Mouse (Mus musculus) 3134 (cell line): ENCODE results near the gene Zfp523.
"Not testable (repeated sequence)": the region's sequence is repeated elsewhere in the genome, so short reads cannot be mapped to it uniquely, and the experiment has no call there.

Experiments
- DNase-seq: peaks from one replicate; pipeline ENCODE4 v3.0.0-alpha.2; 2011; ENCODE audit warnings: low spot score; ENCODE audit not compliant: insufficient read length; ENCODE audit errors: extremely low read depth

The Zfp523 gene

DNA sequence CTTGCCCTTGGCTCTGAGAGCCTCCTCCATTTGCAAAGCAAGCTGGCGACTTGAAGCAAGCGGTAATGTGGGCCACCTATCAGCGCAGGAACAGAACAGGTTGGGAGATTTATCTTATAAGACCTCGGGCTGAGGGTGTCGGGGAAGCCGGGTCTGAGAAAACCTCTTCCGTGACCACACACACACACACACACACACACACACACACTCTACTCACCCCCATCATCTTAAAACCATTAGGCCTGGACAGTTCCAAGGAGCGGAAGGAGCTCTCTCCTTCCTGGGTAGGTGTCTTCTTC, 31.3 kb downstream of the Zfp523 start:
- no peak for DNase-seq

DNA sequence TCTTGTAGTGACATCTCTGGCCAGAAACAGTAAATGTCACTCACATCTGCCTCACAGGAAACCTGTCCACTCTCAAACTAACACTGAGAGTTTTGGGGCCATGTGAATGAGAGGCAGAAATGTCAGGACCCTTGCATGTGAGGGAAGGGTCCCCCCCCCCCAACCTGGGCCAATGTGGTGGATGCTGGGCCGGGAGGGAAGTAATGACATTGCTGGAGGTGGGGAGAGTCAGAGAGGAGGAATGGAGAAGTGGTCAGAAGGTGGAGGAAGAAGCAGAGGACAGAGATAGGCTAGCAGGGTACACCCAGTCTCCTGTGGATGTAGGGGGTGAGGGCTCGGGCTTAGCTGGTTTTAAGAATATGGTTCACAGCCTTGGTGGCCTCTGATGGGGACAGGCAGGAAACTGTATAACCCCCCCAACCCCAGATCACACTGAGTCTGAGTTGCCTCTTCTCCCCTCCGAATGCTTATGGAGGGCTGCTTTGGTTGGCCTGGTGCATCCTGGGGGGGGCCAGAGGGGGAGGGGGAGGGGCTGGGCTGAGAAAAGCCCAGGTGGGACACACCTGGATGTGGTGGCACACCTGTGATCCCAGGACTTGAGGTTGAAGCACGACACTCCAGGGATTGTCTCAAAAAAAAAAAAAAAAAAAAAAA, 32.7 kb downstream of the Zfp523 start:
- DNase-seq, result no peak

DNA sequence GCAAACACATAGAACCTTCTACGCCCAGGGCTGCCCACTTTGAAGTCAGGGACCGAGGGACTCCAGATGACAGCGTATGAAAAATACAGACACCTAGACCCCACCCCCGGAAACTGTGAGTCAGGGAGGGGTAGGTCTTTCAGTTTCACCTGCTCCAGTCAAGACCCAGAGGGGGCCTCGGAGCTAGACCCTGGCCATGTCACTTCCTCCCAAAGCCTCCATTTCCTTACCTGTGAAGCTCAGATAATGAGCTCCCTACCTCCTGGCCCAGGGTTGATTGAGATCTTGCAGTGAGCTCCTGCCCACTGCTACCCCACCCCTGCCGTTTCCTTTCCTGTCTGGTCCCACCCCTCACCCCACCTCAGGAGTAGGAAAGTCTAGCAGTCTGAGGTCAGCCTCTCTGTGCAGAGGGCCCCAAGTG, 35.0 kb downstream of the Zfp523 start:
- no peak for DNase-seq

DNA sequence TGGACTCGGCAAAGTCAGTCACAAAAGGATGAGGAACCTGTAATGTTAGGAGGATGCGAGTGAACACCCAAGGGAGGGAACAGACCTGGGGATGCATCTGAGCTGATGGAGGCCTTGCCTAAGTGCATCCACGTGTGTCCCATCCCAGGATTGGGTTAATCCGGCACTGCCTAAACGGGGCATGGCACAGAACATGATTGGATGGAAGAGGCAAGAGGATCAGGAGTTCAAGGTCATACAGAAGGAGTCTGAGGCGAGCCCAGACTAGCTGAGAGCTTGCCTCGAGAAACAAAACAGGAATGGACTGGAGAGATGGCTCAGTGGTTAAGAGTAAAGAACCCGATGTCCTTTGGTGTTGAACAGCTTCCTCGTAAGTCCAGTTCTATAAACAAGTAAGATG, 35.5 kb downstream of the Zfp523 start:
- DNase-seq, result no peak

DNA sequence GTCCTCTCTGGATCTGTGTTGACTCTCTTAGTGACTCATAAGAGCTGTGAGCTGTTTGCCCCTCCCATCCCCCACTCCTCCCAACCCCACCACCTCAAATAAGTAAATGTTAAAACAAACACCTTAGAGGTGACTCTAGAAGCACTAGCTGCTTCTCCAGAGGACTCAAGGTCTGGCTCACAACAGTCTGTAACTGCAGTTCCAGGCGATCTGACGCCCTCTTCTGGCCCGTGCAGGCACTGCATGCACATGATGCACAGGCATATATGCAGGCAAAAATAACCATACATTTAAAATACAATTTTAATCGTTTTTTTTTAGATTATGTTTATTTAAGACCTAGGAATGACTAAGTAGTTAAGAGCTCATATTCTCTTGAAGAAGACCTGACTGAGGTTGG, 36.3 kb downstream of the Zfp523 start:
- DNase-seq, result no peak

DNA sequence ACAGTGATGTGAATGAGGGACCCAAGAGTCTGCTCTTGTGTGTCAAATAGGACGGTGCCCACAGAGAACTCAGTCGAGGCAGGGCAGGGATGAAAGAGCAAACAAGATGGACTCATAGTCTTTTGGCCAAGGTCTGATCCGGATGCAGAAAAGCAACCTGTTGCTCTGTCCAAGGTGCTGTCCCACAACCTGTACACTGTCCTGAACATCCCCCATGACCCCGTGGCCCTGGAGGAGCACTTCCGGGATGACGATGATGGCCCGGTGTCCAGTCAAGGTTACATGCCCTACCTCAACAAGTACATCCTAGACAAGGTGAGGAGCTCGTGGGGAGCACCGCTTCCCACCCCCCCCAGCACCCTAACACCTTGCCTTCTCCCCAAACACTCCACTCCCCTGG, 39.9 kb downstream of the Zfp523 start:
- DNase-seq, result no peak

DNA sequence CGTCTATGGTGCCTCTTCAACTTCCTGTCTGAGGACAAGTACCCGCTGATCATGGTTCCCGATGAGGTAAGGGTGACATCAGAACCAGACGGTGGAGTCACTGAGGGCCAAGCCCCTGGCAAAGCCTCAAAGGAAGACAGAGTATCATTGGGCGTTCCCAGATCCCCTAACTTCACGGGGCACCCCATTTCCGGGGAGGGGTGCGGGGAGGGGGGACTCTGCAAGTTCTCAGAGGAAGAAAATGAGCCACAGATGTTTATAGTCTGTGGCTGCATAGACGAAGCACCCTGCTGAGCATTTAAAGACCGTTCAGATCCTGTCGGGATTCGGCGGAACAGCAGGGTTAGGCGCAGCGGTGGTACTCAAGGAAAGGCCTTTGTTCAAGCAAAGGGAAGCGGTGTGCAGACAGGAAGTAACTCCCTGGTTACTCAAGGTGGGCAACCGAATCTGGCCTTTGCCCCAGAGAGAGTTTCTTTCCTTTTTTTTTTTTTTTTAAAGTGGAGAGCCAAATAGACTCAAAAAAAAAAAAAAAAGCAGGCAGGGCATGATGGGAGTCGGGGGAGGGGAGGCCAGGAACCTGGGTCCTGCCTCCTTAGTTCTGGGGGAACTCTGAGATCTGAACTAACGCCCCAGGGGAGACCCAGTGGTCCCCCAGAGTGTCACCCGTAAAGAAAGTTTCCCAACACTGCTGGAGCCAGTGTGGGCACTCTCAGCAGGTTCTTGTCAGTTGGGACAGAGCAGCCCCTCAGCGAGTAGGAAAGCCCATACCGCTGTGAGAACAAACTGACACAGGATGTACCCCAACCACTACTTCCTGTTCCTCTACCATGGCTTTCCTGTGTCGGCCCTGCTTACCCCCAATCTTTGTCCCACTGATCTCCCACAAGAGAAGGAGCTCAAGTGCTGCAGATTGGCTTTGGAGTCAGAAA, 41.1 kb downstream of the Zfp523 start:
- no peak for DNase-seq

DNA sequence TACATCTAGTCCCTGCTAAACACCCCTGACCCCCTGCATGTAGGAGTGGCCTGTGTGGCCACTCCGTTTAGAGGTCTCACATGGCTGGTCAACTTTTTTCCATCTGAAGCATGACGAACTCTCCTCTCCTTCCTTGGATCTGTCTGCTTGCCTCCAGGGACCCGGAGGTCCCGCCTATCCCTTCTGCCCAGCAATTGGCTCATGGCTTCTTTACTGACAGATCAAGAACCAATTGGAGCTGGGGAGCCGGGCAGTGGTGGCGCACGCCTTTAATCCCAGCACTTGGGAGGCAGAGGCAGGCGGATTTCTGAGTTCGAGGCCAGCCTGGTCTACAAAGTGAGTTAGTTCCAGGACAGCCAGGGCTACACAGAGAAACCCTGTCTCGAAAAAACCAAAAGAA, 45.5 kb downstream of the Zfp523 start:
- DNase-seq, result not testable (repeated sequence)

DNA sequence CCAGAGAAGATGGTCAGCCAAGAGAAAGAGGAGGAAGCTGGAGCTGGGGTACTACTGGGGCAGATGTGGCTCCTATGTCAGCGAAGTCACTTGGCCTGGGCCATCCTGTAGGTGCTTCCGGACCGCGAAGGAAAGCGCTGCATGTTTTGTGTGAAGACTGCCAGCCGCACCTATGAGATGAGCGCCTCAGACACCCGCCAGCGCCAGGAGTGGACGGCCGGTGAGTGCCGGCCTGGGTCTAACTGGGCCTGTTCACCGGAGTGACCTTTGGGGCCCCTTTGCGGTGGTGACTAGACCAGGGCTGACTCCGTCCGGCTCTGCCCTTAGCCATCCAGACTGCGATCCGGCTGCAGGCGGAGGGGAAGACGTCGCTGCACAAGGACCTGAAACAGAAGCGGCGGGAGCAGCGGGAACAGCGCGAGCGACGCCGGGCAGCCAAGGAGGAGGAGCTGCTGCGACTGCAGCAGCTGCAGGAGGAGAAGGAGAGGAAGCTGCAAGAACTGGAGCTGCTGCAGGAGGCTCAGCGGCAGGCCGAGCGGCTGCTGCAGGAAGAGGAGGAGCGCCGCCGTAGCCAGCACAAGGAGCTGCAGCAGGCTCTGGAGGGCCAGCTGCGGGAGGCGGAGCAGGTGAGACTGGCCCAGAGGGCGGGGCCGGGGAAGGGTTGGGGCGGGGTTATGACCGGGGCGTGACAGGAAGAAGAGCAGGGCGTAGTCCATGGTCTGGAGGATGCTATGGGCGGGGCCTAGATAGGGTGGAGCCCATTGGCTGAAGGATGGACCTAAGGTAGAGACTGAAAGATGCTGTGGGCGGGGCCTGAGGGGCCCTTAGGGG, 46.8 kb downstream of the Zfp523 start:
- DNase-seq, result peak; percentile 99

DNA sequence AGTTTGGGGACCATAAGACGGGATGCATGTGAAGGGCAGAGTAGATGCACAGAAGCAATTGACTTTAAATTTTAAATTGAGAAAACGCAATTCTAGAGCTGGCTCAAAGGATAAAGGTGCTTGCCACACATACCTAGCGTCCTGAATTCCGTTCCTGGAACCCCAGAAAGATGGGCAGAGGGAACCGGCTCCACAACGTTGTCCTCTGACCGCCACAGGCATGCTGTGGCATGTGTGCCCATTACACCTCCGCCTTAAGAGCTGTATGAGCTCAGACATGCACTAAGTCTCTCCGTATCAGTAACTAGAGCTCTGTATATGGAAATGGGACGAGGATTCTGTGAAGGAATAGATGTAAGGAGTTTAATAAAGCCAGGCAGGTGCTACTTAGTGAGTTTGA, 47.7 kb downstream of the Zfp523 start:
- no peak for DNase-seq

DNA sequence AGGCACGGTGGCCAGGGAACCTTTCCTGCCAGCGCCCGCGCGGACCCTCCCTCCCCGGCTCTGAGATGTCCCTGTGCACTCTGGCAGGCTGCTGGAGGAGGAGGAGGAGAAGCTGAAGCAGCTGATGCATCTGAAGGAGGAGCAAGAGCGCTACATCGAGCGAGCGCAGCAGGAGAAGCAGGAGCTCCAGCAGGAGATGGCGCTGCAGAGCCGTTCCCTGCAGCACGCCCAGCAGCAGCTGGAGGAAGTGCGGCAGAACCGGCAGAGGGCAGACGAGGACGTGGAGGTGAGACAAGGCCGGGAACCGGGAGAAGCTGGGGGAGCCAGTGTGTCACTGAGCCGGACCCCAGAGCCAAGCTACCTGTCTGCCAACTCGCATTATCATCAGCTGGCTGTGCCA, 49.1 kb downstream of the Zfp523 start:
- peak; percentile 90 for DNase-seq

DNA sequence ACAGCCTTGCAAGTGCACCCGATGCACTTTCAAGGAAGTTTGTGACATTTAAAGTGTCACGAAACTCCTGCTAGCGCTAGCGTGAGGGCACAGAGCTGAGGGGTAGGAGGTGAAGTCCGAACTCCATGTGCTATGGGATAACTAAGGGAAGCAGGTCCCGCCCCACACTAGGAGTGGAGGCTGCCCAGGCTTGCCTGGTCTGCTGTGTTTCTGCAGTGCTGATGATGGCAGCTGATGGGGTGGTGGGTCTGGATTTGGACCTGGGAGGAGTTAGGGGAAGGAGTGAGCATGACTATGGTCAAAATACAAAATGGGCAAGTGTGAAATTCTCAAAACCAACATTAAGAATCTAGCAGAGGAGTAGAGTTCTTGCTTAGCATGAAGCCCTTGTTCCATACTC, 53.6 kb downstream of the Zfp523 start:
- DNase-seq, result no peak

DNA sequence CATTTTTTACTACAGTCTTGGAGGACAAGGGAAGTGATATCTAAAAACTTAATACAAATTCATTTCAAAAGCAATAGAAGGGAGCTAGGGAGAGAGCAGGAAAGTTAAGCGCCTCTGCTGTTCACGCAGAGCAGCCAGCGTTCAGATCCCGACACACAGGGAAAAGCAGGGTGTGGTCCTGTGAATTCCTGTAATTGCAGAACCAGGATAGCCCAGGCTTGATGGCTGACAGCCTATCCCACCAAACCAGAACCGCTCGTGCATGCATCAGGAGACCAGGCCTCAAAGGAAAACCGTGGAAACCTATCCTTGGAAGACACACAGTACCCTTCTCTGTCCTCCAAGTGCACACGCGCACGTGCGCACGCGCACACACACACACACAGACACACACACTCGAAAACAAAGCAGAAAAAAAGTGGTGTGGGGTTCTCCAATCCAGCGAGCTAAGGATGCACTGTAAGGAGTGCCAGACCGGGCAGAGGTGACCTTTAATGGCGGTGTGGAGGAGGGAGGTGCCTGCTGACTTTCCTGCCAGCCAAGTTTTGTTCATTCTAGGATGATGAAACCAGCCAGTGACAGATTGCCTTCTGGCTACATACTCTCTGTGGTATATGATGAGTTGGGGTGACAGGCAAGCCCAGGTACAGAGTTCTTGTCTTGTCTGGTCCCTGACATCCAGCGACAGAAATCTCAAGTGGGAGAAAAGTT, 54.3 kb downstream of the Zfp523 start:
- DNase-seq, result no peak

DNA sequence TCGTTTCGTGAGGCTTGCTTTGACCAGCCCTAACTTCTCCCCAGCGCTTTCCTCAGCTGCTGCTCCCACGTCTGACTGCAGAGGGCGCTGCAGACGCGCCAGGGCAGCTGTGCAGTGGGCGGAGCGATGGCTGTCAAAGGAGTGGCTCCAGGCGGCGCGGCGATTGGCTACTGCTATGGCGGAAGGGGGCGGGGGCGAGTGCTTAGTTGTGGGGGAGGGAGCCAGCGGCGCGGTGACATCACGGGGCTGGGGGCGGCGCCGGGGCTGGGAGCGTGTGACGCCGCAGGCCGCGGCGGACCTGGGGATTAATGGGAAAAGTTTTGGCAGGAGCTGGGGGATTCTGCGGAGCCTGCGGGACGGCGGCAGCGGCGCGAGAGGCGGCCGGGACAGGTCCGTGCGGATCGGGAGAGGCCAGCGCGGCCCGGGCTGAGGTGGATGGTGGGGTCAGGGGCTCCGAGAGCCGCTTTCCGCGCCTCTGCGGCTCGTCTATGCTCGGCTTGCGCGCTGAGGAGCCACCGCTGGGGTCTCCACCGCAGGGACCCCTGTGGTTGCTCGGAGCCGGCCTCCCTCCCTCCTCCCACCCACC, 55.6 kb downstream of the Zfp523 start, which contains the start of gene Ppard:
Gene Ppard, plus strand, starts transcription at position 226 of the 586 bp plus-strand sequence.
- DNase-seq, result peak; percentile 96

DNA sequence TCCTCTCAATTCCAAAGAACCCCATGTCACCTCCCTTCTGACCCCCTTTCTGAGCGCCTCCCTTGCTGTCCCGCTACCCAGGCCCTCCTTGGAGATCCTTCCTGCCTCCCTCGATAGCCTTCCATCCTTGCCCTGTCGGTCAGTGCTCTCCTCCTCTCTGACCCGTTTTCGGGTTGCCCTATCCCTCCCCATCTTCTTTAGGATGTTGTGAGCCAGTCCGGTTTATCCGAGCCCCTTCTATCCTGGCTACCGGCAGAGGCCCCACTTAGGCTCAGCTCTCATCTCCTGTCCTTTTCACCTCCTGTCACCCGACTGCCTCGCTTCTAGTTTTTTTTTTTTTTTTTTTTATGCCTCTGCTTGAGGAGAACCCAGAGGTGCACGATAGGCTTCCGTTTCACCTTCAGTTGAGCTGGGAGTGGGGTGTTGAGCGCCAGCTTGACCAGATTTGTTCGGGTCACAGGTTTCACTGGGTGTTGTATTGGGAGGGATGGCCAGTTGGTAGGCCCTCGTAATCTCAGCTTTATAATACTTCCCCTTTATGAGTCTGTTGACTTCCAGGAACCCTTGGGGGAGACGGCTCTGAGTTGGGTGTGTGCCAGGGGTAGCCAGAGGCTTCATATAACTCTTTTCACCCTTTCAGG, 56.3 kb downstream of the Zfp523 start:
- peak; percentile 38 for DNase-seq

DNA sequence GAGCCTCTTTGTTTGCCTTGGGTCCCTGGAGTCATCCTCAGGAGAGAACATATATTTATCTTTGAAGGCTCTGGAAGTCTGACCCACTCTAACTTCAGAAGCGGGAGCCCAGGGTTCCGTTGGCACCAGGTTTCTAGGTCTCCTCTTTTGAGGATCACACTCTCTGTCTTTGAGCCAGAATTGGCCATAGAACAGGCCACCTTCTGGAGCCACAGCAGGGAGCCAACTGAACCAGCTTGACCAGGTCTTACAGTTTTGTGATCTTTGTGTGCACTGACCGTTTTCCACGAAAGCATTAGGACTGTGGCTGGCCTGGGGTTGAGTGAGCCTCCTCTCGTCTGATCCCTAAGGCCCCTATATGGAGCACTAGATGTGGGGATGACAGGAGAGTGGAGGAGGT, 57.7 kb downstream of the Zfp523 start:
- no peak for DNase-seq

DNA sequence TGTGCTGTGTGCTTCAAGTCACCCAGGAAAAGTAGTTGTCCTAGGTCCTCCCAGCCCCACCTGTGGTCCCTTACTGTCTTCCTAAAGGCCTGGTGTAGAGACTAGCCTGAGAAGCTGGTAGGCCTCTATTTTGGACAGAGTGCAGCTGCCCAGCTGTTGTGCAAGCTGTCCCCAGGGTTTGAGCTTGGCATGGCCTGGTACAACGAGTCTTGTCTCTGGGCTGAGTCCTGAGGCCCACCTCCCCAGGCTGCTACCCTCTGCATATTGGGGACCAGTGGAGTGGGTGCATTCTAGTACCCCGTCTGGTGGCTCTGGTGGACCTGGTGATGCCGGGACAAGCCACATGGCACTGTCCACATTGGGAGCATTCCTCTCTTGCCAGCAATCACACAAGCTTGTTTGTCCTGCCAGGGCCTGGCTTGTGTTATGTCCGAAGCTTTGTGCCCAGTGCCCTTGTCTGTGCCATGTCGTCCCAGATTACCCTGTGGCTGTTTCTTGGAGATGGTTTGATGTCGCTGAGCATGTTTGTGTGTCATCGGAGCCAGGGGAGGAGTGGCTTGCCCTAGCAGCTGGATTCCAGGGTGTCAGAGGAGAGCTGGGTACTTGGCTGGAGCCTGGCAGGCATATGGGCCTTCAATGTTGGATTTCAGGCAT, 59.2 kb downstream of the Zfp523 start:
- no peak for DNase-seq

DNA sequence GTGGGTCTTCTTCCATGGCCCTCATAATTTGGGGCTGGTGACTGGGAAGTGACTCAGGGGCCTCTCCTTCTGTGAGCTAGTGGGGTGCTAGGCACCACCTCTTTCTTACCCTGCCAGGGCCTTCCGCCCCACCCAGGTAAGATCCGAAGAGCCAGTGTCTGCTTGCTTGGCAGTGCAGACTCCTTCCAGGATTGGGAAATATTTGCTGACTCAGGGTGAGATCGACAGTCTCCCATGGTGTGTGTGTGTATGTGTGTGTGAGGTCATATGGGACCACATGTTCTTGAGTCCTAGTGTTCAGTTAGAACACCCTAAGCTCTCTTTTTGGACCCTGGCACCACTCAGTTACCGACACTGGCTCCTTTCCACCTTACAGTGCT, 59.7 kb downstream of the Zfp523 start:
- peak; percentile 75 for DNase-seq

DNA sequence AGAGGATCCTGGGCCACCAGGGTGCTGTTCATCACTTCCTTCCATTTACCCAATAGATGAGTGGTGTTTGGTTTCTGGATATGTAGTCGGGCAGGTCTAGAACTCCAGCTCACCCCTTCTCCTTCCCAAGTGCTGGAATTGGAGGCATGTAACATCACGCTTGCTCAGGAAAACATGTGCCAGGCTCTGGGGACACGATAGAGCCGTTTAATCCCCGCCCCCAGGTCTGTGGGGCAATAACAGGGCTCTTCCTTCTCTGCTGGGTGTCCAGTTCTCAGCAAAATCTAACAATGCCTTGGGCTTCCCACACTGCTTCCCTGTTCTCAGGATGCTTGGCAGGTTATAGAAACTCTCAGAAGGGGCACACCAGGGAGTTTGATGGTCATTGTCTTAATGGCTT, 60.4 kb downstream of the Zfp523 start:
- no peak for DNase-seq
